Mouse (Mus musculus): Measurements from ENCODE around the gene Atp8b4. TPM values are rescaled to one million over a fixed set of nuclear protein-coding genes. Genes with fewer than 3 reads are reported as not detected.

The Atp8b4 gene
- polyA plus RNA-seq (2014; fragmentation: Nextera tagmentation; extraction: Ambion mirVana) = 2.1 and 2.6 TPM in 2 replicates

DNA sequence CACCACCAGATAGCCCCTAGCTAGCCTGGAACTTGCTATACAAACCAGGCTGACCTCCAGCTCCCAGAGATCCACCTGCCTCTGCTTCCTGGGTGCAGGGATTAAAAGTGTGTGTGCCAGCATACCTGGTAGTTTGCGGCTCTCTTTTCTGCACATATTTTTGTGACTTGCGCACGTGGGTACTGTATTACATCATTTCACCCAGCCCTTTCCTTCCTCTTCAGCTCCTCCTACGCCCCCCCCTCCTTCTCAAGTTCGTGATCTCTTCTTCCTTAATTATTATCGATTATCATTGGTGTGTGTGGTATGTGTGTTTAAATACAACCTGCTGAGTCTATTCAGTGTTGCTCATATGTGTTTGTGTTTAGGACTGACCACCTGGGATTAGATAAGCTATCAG, at the start of gene Atp8b4:
Atp8b4 (minus strand) TSS at position 154 of the 400 bp plus-strand sequence.
- no peaks in the 10 kb centered on the region for H3K27me3 ChIP-seq (ENCODE audit: control insufficient read depth, insufficient read depth, low read length)
- H3K36me3 ChIP-seq (replicated peaks; ENCODE audit: control insufficient read depth, insufficient read depth, low read depth, low read length) = no peaks in the 10 kb centered on the region
- no peaks in the 10 kb centered on the region for H3K9me3 ChIP-seq (replicated peaks; ENCODE audit: control insufficient read depth, low read length)
- no peak within 1 kb of the TSS for H3K27ac ChIP-seq (replicated peaks; ENCODE audit: low read depth, low read length)
- H3K4me2 ChIP-seq (ENCODE audit: low read depth, low read length) = no peak within 1 kb of the TSS
- DNase-seq (ENCODE audit: low spot score) (no peak), ATAC-seq (replicated peaks; ENCODE audit: insufficient number of reproducible peaks, low FRiP score, low TSS enrichment, low read depth) (no peak)
- no peak within 1 kb of the TSS for H3K9ac ChIP-seq (replicated peaks; ENCODE audit: low read length)
- H3K4me3 ChIP-seq (ENCODE audit: low read depth, low read length) = no peak within 1 kb of the TSS
- H3K4me1 ChIP-seq (ENCODE audit: control insufficient read depth, insufficient read depth, low read length) = no peaks in the 10 kb centered on the region
- 90% methylated on average over 6 of the region's 6 CpGs for WGBS

DNA sequence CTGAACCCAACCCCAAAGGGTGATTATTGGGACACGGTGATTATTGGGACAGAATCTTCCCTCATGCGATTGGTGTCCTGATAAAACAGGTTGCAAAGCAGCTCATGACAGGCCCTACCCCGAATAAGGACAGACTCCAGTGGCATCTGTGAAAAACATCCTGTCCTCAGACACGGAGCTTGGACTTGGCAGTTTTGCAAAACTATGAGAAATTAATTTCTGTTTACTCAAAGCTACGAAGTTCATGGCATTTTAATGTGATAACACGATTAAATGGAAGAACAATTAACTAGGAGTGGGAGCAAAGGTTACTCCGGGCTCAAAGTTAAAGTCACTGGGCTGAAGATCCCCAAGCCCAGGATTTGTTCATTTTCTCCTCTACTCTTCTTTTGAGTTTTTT, 49.2 kb upstream of the Atp8b4 start:
- no peaks in the 10 kb centered on the region for H3K4me1 ChIP-seq (ENCODE audit: control insufficient read depth, insufficient read depth, low read length)
- 83% methylated on average over 7 of the region's 7 CpGs for WGBS
- DNase-seq (ENCODE audit: low spot score) (no peak), ATAC-seq (replicated peaks; ENCODE audit: insufficient number of reproducible peaks, low FRiP score, low TSS enrichment, low read depth) (no peak)
- H3K36me3 ChIP-seq (replicated peaks; ENCODE audit: control insufficient read depth, insufficient read depth, low read depth, low read length) = no peaks in the 10 kb centered on the region
- H3K9ac ChIP-seq (replicated peaks; ENCODE audit: low read length) = no peak overlapping the region
- H3K4me2 ChIP-seq (ENCODE audit: low read depth, low read length) = no peak overlapping the region
- H3K4me3 ChIP-seq (ENCODE audit: low read depth, low read length) = no peak overlapping the region
- H3K9me3 ChIP-seq (replicated peaks; ENCODE audit: control insufficient read depth, low read length) = no peaks in the 10 kb centered on the region
- no peak overlapping the region for H3K27ac ChIP-seq (replicated peaks; ENCODE audit: low read depth, low read length)
- peaks cover 22% of the 10 kb centered on the region for H3K27me3 ChIP-seq (ENCODE audit: control insufficient read depth, insufficient read depth, low read length)

DNA sequence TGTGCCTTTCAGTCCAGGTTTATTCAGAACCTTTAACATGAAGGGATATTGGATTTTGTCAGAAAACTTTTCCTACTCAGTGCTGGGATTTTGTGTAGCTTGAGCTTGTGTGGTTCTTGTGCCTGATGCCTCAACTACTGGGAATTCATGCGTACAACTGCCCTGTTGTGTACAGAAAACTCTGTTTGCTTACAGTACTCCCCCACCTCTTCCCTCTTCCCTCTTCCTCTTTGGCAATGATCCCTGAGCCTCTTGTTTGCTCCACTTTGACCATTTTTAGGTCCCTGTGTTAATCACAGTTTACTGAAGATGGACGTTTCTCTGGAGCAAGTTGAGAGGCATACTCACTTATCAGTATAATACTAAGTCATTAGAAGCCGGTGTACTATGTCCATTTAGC, 45.9 kb upstream of the Atp8b4 start:
- Histone ChIP-seq H3K4me3 (ENCODE audit: low read depth, low read length) (no peak overlapping the region), H3K27ac (replicated peaks; ENCODE audit: low read depth, low read length) (no peak overlapping the region), H3K27me3 (ENCODE audit: control insufficient read depth, insufficient read depth, low read length) (peaks cover 4% of the 10 kb centered on the region; the same call in 1 of the 2 replicates), H3K4me1 (ENCODE audit: control insufficient read depth, insufficient read depth, low read length) (no peaks in the 10 kb centered on the region), H3K9ac (replicated peaks; ENCODE audit: low read length) (no peak overlapping the region), H3K9me3 (replicated peaks; ENCODE audit: control insufficient read depth, low read length) (no peaks in the 10 kb centered on the region), H3K36me3 (replicated peaks; ENCODE audit: control insufficient read depth, insufficient read depth, low read depth, low read length) (no peaks in the 10 kb centered on the region), H3K4me2 (ENCODE audit: low read depth, low read length) (no peak overlapping the region)
- no peak for ATAC-seq (replicated peaks; ENCODE audit: insufficient number of reproducible peaks, low FRiP score, low TSS enrichment, low read depth)
- 89% methylated on average over 3 of the region's 3 CpGs for WGBS
- no peak for DNase-seq (ENCODE audit: low spot score)

DNA sequence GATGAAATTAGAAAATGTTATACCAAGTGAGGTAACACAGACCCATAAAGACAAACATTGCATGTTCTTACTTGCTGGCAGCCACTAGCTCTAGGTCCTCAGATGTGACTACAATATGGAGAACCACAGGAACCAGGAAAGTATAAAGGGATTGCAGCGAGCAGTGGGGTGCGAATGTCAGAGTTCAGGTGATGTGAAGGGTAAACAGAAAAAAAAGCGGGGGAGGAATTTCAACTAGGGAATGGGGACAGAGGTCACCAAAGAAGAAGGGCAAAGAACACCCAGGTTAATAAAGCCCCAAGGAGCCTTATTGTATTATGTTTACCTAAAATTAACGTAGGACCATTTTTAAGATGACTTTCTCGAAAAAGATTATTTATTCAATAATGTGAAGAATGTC, 44.8 kb upstream of the Atp8b4 start:
- Histone ChIP-seq H3K36me3 (replicated peaks; ENCODE audit: control insufficient read depth, insufficient read depth, low read depth, low read length) (no peaks in the 10 kb centered on the region), H3K4me2 (ENCODE audit: low read depth, low read length) (no peak overlapping the region), H3K9me3 (replicated peaks; ENCODE audit: control insufficient read depth, low read length) (no peaks in the 10 kb centered on the region), H3K4me1 (ENCODE audit: control insufficient read depth, insufficient read depth, low read length) (no peaks in the 10 kb centered on the region), H3K4me3 (ENCODE audit: low read depth, low read length) (no peak overlapping the region), H3K27me3 (ENCODE audit: control insufficient read depth, insufficient read depth, low read length) (no peaks in the 10 kb centered on the region), H3K27ac (replicated peaks; ENCODE audit: low read depth, low read length) (no peak overlapping the region), H3K9ac (replicated peaks; ENCODE audit: low read length) (no peak overlapping the region)
- 64% methylated on average over 5 of the region's 5 CpGs for WGBS
- ATAC-seq (replicated peaks; ENCODE audit: insufficient number of reproducible peaks, low FRiP score, low TSS enrichment, low read depth) (no peak), DNase-seq (ENCODE audit: low spot score) (no peak)

DNA sequence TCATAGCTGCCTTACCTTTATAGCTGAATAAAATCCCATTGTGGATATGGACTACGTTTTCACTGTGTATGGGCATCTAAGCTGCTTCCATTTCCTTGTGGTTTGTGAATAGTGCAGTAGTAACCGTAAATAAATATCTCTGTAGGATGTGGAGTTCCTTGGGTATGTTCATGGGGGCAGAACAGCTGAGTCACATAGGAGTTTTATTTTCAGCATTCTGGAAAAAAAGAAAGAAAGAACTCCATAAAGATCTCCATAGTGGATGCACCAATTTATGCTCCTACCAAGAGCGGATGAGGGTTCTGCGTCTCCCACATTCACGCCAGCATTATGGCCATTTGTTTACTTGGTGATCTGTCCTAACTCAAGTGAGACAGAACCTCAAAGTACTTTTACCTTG, 41.7 kb upstream of the Atp8b4 start:
- H3K4me2 ChIP-seq (ENCODE audit: low read depth, low read length) = no peak overlapping the region
- 87% methylated on average over 5 of the region's 5 CpGs for WGBS
- no peaks in the 10 kb centered on the region for H3K27me3 ChIP-seq (ENCODE audit: control insufficient read depth, insufficient read depth, low read length)
- H3K4me1 ChIP-seq (ENCODE audit: control insufficient read depth, insufficient read depth, low read length) = no peaks in the 10 kb centered on the region
- DNase-seq (ENCODE audit: low spot score) (no peak), ATAC-seq (replicated peaks; ENCODE audit: insufficient number of reproducible peaks, low FRiP score, low TSS enrichment, low read depth) (no peak)
- no peak overlapping the region for H3K9ac ChIP-seq (replicated peaks; ENCODE audit: low read length)
- H3K4me3 ChIP-seq (ENCODE audit: low read depth, low read length) = no peak overlapping the region
- no peak overlapping the region for H3K27ac ChIP-seq (replicated peaks; ENCODE audit: low read depth, low read length)
- no peaks in the 10 kb centered on the region for H3K9me3 ChIP-seq (replicated peaks; ENCODE audit: control insufficient read depth, low read length)
- H3K36me3 ChIP-seq (replicated peaks; ENCODE audit: control insufficient read depth, insufficient read depth, low read depth, low read length) = no peaks in the 10 kb centered on the region

DNA sequence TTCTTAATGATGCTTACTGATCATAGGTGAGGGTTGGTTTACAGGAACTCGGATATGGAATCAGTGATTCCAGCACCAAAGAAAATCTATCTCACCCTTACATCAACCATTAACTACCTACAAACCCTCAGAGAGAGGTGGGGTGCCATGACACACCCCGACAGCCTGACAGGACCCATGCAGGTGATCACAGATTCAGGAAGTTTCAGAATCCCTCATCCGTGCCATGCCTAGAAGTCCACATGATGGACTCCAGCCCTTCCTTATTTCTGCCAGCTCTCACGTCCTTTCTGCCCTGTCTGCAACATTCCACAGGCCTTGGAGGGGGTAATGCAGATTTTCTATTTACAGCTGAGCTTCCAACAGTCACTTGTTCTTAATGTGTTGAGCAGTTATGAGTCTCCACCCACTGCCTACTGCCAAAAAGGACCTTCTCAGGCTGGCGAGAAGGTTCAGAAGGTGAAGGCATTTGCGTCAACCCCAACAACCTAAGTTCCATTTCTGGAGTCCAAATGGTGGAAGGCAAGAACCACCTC, 40.0 kb upstream of the Atp8b4 start:
- Histone ChIP-seq H3K4me2 (ENCODE audit: low read depth, low read length) (no peak overlapping the region), H3K36me3 (replicated peaks; ENCODE audit: control insufficient read depth, insufficient read depth, low read depth, low read length) (no peaks in the 10 kb centered on the region), H3K27me3 (ENCODE audit: control insufficient read depth, insufficient read depth, low read length) (no peaks in the 10 kb centered on the region), H3K9ac (replicated peaks; ENCODE audit: low read length) (no peak overlapping the region), H3K9me3 (replicated peaks; ENCODE audit: control insufficient read depth, low read length) (no peaks in the 10 kb centered on the region), H3K27ac (replicated peaks; ENCODE audit: low read depth, low read length) (no peak overlapping the region), H3K4me3 (ENCODE audit: low read depth, low read length) (no peak overlapping the region), H3K4me1 (ENCODE audit: control insufficient read depth, insufficient read depth, low read length) (no peaks in the 10 kb centered on the region)
- no peak for ATAC-seq (replicated peaks; ENCODE audit: insufficient number of reproducible peaks, low FRiP score, low TSS enrichment, low read depth)
- 85% methylated on average over 6 of the region's 6 CpGs for WGBS
- DNase-seq (ENCODE audit: low spot score) = no peak

DNA sequence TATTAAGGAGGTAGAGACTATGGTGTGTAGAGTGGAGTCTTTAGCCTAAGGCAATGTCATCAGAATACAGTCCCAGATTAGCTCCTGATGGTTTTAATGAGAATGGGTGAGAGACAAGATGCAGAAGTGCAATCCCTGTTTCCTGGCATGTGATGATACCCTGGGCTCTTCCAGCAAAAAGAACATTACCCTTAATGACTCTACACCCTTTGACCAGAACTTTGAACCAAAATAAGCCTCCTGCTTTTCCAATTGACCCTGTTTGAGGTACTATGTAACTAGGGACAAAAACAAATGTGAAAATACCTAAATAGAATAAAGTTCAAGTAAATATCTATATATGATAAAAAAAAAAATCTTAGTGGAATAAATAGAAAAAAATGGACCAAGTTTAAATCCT, 37.2 kb upstream of the Atp8b4 start:
- H3K9me3 ChIP-seq (replicated peaks; ENCODE audit: control insufficient read depth, low read length) = no peaks in the 10 kb centered on the region
- no peak overlapping the region for H3K4me3 ChIP-seq (ENCODE audit: low read depth, low read length)
- DNase-seq (ENCODE audit: low spot score) (no peak), ATAC-seq (replicated peaks; ENCODE audit: insufficient number of reproducible peaks, low FRiP score, low TSS enrichment, low read depth) (no peak)
- H3K27me3 ChIP-seq (ENCODE audit: control insufficient read depth, insufficient read depth, low read length) = no peaks in the 10 kb centered on the region
- no peak overlapping the region for H3K9ac ChIP-seq (replicated peaks; ENCODE audit: low read length)
- H3K4me2 ChIP-seq (ENCODE audit: low read depth, low read length) = no peak overlapping the region
- no peak overlapping the region for H3K27ac ChIP-seq (replicated peaks; ENCODE audit: low read depth, low read length)
- no peaks in the 10 kb centered on the region for H3K4me1 ChIP-seq (ENCODE audit: control insufficient read depth, insufficient read depth, low read length)
- H3K36me3 ChIP-seq (replicated peaks; ENCODE audit: control insufficient read depth, insufficient read depth, low read depth, low read length) = no peaks in the 10 kb centered on the region

DNA sequence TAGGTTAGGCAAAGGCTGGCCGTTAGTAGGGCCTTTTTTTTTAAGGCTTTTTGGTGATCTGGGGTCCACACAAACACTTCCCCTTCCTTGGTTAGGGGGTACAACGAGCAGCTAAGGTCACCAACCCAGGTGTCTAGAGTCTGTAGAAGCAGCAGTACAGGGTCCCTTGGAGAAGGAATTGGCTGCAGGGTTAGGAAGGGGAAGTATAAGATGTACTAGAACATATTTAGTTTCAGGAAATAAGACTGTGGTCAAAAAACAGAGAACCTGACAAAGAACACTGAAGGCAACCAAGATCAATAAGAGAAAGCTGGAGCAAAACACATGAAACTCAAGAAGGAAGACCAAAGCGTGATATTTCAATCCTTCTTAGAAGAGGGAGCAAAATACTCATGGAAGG, 30.1 kb upstream of the Atp8b4 start:
- no peaks in the 10 kb centered on the region for H3K9me3 ChIP-seq (replicated peaks; ENCODE audit: control insufficient read depth, low read length)
- H3K36me3 ChIP-seq (replicated peaks; ENCODE audit: control insufficient read depth, insufficient read depth, low read depth, low read length) = no peaks in the 10 kb centered on the region
- H3K4me1 ChIP-seq (ENCODE audit: control insufficient read depth, insufficient read depth, low read length) = no peaks in the 10 kb centered on the region
- H3K27me3 ChIP-seq (ENCODE audit: control insufficient read depth, insufficient read depth, low read length) = no peaks in the 10 kb centered on the region
- ATAC-seq (replicated peaks; ENCODE audit: insufficient number of reproducible peaks, low FRiP score, low TSS enrichment, low read depth) = no peak
- H3K27ac ChIP-seq (replicated peaks; ENCODE audit: low read depth, low read length) = no peak overlapping the region
- 78% methylated on average over 3 of the region's 3 CpGs for WGBS
- DNase-seq (ENCODE audit: low spot score) = no peak
- H3K4me3 ChIP-seq (ENCODE audit: low read depth, low read length) = no peak overlapping the region
- H3K4me2 ChIP-seq (ENCODE audit: low read depth, low read length) = no peak overlapping the region
- no peak overlapping the region for H3K9ac ChIP-seq (replicated peaks; ENCODE audit: low read length)
